Mouse (Mus musculus): ENCODE measurements around the gene Leng9.

DNA sequence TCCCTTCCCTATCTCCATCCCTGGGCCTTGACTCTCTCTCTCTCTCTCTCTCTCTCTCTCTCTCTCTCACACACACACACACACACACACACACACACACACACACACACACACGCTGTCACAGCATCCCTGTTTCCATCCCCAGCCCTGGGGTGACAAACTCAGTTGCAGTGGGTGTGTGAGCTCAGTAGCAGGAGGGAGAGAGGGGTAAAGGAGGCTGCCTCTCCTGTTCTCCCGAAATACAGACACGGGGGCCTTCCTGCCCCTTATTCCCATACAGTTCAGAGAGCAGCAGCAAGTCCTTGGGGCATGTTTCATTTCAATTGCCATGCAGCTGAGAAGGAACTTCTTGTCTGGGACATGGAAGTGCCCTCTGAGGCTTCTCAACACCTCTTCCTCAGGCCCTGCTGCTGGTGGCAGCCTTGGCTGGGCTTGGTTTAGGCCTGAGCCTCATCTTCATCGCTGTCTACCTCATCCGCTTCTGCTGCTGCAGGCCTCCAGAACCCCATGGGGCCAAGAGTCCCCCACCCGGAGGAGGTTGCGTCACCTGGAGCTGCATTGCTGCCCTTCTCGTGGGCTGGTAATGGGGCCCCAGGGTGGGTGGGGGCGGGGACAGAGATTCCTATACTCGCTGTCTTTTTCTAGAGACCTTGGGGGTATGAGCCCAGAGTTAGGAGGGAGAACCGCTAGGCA is 28.0 kb downstream of the Leng9 start:
- TF ChIP-seq CTCF (IDR thresholded peaks at IDR 0.05; ENCODE audit: low read depth) (no peak), EP300 (optimal IDR thresholded peaks at IDR 0.05) (no peak)
